Mouse (Mus musculus) MEL (cell line): ENCODE data around the gene Cfap206. TPM values are rescaled to one million over a fixed set of nuclear protein-coding genes. Genes with fewer than 3 reads are reported as not detected.

Source experiments
- DNase-seq: peaks from one replicate; pipeline ENCODE4 v3.0.0; 2011; ENCODE audit warnings: low read depth, low spot score
- H3K27ac ChIP-seq: 2 replicates; pipeline ENCODE4 v1.5.1; 2012; ENCODE audit warnings: low read depth, mild to moderate bottlenecking, control low read depth, low read length, moderate library complexity; ENCODE audit not compliant: control insufficient read depth
- H3K27me3 ChIP-seq, 2 experiments: fragments of 150-350 bp in 1 of 2; sonication (generic) in 1 of 2; 2 replicates each; pipeline ENCODE4 v1.6.1; 2012; ENCODE audit warnings: low read length in 2 of 2, mild to moderate bottlenecking in 2 of 2, improper control_type of control experiment in 1 of 2, moderate library complexity in 1 of 2; ENCODE audit not compliant: insufficient read depth in 2 of 2, control insufficient read depth in 1 of 2
- H3K36me3 ChIP-seq, 2 experiments: 2 replicates each; pipeline ENCODE4 v1.6.1; 2012 to 2014; ENCODE audit warnings: low read length in 2 of 2, improper control_type of control experiment in 1 of 2, inconsistent platforms in 1 of 2, mild to moderate bottlenecking in 1 of 2; ENCODE audit not compliant: insufficient read depth in 2 of 2, control insufficient read depth in 1 of 2
- H3K4me1 ChIP-seq, 2 experiments: fragments of 150-350 bp in 1 of 2; sonication (generic) in 1 of 2; 2 replicates each; pipeline ENCODE4 v1.6.1; 2012; ENCODE audit warnings: low read length in 2 of 2, improper control_type of control experiment in 1 of 2, mild to moderate bottlenecking in 1 of 2; ENCODE audit not compliant: insufficient read depth in 2 of 2, control insufficient read depth in 1 of 2
- H3K4me3 ChIP-seq, 2 experiments: fragments of 150-350 bp in 1 of 2; sonication (generic) in 1 of 2; 2 replicates each; pipeline ENCODE4 v1.5.1; 2012; ENCODE audit warnings: low read depth in 2 of 2, low read length in 2 of 2, mild to moderate bottlenecking in 2 of 2, moderate library complexity in 2 of 2, control low read depth in 1 of 2, improper control_type of control experiment in 1 of 2; ENCODE audit not compliant: control insufficient read depth in 1 of 2, insufficient read depth in 1 of 2
- H3K79me2 ChIP-seq: 2 replicates; pipeline ENCODE4 v1.6.1; 2012; ENCODE audit warnings: mild to moderate bottlenecking, low read length, moderate library complexity; ENCODE audit not compliant: control insufficient read depth, poor library complexity, insufficient read depth
- H3K9ac ChIP-seq: 2 replicates; pipeline ENCODE4 v1.6.1; 2012; ENCODE audit warnings: low read depth, mild to moderate bottlenecking, control low read depth, low read length, moderate library complexity; ENCODE audit not compliant: control insufficient read depth, poor library complexity, severe bottlenecking
- H3K9me3 ChIP-seq: fragments of 150-350 bp; sonication (generic); replicated peaks from 2 replicates; pipeline ENCODE4 v1.6.1; 2012; ENCODE audit warnings: mild to moderate bottlenecking, low read length, improper control_type of control experiment, moderate library complexity; ENCODE audit not compliant: insufficient read depth
- CTCF ChIP-seq, 3 experiments: IDR thresholded peaks in 2 of 3; conservative IDR thresholded peaks in 1 of 3; 2 replicates each; pipeline ENCODE4 v1.5.1; 2011 to 2012; ENCODE audit warnings: low read length in 3 of 3, low read depth in 2 of 3, mild to moderate bottlenecking in 2 of 3, improper control_type of control experiment in 1 of 3, inconsistent platforms in 1 of 3, mixed read lengths in 1 of 3, moderate library complexity in 1 of 3; ENCODE audit not compliant: control insufficient read depth in 1 of 3, insufficient read depth in 1 of 3, poor library complexity in 1 of 3, severe bottlenecking in 1 of 3
- JUND ChIP-seq: IDR thresholded peaks from 2 replicates; pipeline ENCODE4 v1.6.1; 2011; ENCODE audit warnings: low read depth, mild to moderate bottlenecking, improper control_type of control experiment, low read length
- KAT2A ChIP-seq: conservative IDR thresholded peaks from 2 replicates; pipeline ENCODE4 v1.6.1; 2012; ENCODE audit warnings: low read depth, low read length, improper control_type of control experiment, inconsistent platforms
- NELFE ChIP-seq: IDR thresholded peaks from 2 replicates; pipeline ENCODE4 v1.6.1; 2011; ENCODE audit warnings: low read depth, low read length, improper control_type of control experiment
- POLR2A ChIP-seq, 2 experiments: IDR thresholded peaks; 2 replicates each; pipeline ENCODE4 v1.6.1; 2011 to 2012; ENCODE audit warnings: low read length in 2 of 2, mild to moderate bottlenecking in 2 of 2, control low read depth in 1 of 2, improper control_type of control experiment in 1 of 2, low read depth in 1 of 2, moderate library complexity in 1 of 2; ENCODE audit not compliant: control insufficient read depth in 1 of 2, insufficient read depth in 1 of 2, poor library complexity in 1 of 2
- RAD21 ChIP-seq: IDR thresholded peaks from 2 replicates; pipeline ENCODE4 v1.6.1; 2011; ENCODE audit warnings: mild to moderate bottlenecking, low read depth, low read length, improper control_type of control experiment
- RCOR1 ChIP-seq: IDR thresholded peaks from 2 replicates; pipeline ENCODE4 v1.6.1; 2012; ENCODE audit warnings: low read depth, mild to moderate bottlenecking, inconsistent platforms, low read length, improper control_type of control experiment
- SIN3A ChIP-seq: IDR thresholded peaks from 2 replicates; pipeline ENCODE4 v1.6.1; 2012; ENCODE audit warnings: low read length, improper control_type of control experiment, inconsistent platforms
- SMC3 ChIP-seq: IDR thresholded peaks from 2 replicates; pipeline ENCODE4 v1.6.1; 2011; ENCODE audit warnings: low read depth, low read length, improper control_type of control experiment
- TAL1 ChIP-seq: IDR thresholded peaks from 2 replicates; pipeline ENCODE4 v1.6.1; 2012; ENCODE audit warnings: mild to moderate bottlenecking, inconsistent platforms, low read length, moderate library complexity, mixed read lengths
- TBP ChIP-seq: IDR thresholded peaks from 2 replicates; pipeline ENCODE4 v1.8.0; 2011; ENCODE audit warnings: low read depth, low read length, improper control_type of control experiment
- TCF12 ChIP-seq: IDR thresholded peaks from 2 replicates; pipeline ENCODE4 v1.6.1; 2014; ENCODE audit warnings: low read depth, mild to moderate bottlenecking, inconsistent platforms, low read length, improper control_type of control experiment, moderate library complexity
- USF1 ChIP-seq: IDR thresholded peaks from 2 replicates; pipeline ENCODE4 v1.6.1; 2014; ENCODE audit warnings: low read depth, mild to moderate bottlenecking, inconsistent platforms, low read length, improper control_type of control experiment, moderate library complexity
- USF2 ChIP-seq, 2 experiments: IDR thresholded peaks; 2 replicates each; pipeline ENCODE4 v1.6.1; 2011 to 2012; ENCODE audit warnings: improper control_type of control experiment in 2 of 2, low read length in 2 of 2, borderline replicate concordance in 1 of 2, inconsistent platforms in 1 of 2, low read depth in 1 of 2, mild to moderate bottlenecking in 1 of 2; ENCODE audit not compliant: insufficient read depth in 1 of 2
- ZC3H11A ChIP-seq: IDR thresholded peaks from 2 replicates; pipeline ENCODE4 v1.6.1; 2012; ENCODE audit warnings: low read depth, mild to moderate bottlenecking, inconsistent platforms, low read length, improper control_type of control experiment
- polyA plus RNA-seq, 2 experiments: library from polyadenylated mRNA; stranded (reverse) in 1 of 2; unstranded in 1 of 2; fragments of >175 nt in 1 of 2; fragments of >200 nt in 1 of 2; gene quantifications; 2 replicates each; pipeline versions ENCODE4 v1.2.1 to v1.2.4; 2012; ENCODE audit warnings: low replicate concordance in 2 of 2, low read depth in 1 of 2; ENCODE audit not compliant: insufficient read length in 2 of 2, insufficient read depth in 1 of 2, missing spikeins in 1 of 2
- total RNA-seq: library from RNA; depleted of rRNA; stranded (reverse); fragments of 300-350 nt; gene quantifications from 2 replicates; pipeline ENCODE4 v1.2.3, GENCODE M21; 2012

Gene Cfap206
- total and polyA plus RNA-seq, 3 experiments = not detected

- no peak overlapping the region for H3K4me3 ChIP-seq
- no peak for DNase-seq
- H3K27me3 ChIP-seq = peaks cover 0 to 2% of the 10 kb centered on the region in 2 experiments; a peak in 1 of 4 replicates
- H3K36me3 ChIP-seq = no peaks in the 10 kb centered on the region
- H3K27ac ChIP-seq = no peak overlapping the region
- no peaks in the 10 kb centered on the region for H3K79me2 ChIP-seq
- 0 out of 2 replicates have a peak, but pooled peaks have one; percentile 8 for TF ChIP-seq SMC3
- no peak for TF ChIP-seq RCOR1
- peak in 1 of 3 experiments; percentile 13; a peak in 1 of 6 replicates for TF ChIP-seq CTCF (IDR thresholded peaks at IDR 0.05 in 2 of 3, conservative IDR thresholded peaks at IDR 0.05 in 1 of 3; ENCODE audit: control insufficient read depth in 1 of 3, insufficient read depth in 1 of 3, low read depth in 2 of 3, low read length in 3 of 3, poor library complexity in 1 of 3, severe bottlenecking in 1 of 3)
- TF ChIP-seq, all 39 proteins: peak for 2
- H3K9ac ChIP-seq = no peak overlapping the region
- no peaks in the 10 kb centered on the region for H3K4me1 ChIP-seq
- H3K9me3 ChIP-seq = no peaks in the 10 kb centered on the region
Measured at GRCm38 (mm10) chr4:34703029-34703428, 27.0 kb downstream of the Cfap206 start.

- no peak overlapping the region for H3K9ac ChIP-seq
- TF ChIP-seq USF2 (IDR thresholded peaks at IDR 0.05; ENCODE audit: borderline replicate concordance in 1 of 2, insufficient read depth in 1 of 2, low read depth in 1 of 2, low read length in 2 of 2) = no peak
- no peak for TF ChIP-seq TCF12
- no peak for TF ChIP-seq POLR2A (IDR thresholded peaks at IDR 0.05; ENCODE audit: control insufficient read depth in 1 of 2, insufficient read depth in 1 of 2, low read depth in 1 of 2, low read length in 2 of 2, poor library complexity in 1 of 2)
- TF ChIP-seq TBP = no peak
- TF ChIP-seq NELFE = no peak
- TF ChIP-seq SMC3 = no peak
- TF ChIP-seq, all 39 proteins: peak for 0
- H3K9me3 ChIP-seq = no peaks in the 10 kb centered on the region
Measured at GRCm38 (mm10) chr4:34702231-34702630, 27.8 kb downstream of the Cfap206 start.

GRCm38 (mm10) chr4:34701528-34701927 is 28.5 kb downstream of the Cfap206 start:
- no peaks in the 10 kb centered on the region for H3K79me2 ChIP-seq
- H3K4me1 ChIP-seq = no peaks in the 10 kb centered on the region
- H3K9ac ChIP-seq = no peak overlapping the region
- H3K27me3 ChIP-seq = peaks cover 0 to 2% of the 10 kb centered on the region in 2 experiments; a peak in 1 of 4 replicates
- TF ChIP-seq ZC3H11A (peak; percentile 11; the same call in 1 of the 2 replicates), KAT2A (no peak), RAD21 (peak; percentile 39), USF1 (no peak), CTCF (IDR thresholded peaks at IDR 0.05 in 2 of 3, conservative IDR thresholded peaks at IDR 0.05 in 1 of 3; ENCODE audit: control insufficient read depth in 1 of 3, insufficient read depth in 1 of 3, low read depth in 2 of 3, low read length in 3 of 3, poor library complexity in 1 of 3, severe bottlenecking in 1 of 3) (peak; percentile 71 to 77 (median 75)), TAL1 (no peak), SMC3 (peak; percentile 73), SIN3A (no peak), JUND (no peak)
- no peaks in the 10 kb centered on the region for H3K9me3 ChIP-seq
- H3K36me3 ChIP-seq = no peaks in the 10 kb centered on the region
- H3K27ac ChIP-seq = no peak overlapping the region
- peak; percentile 77 for DNase-seq
- H3K4me3 ChIP-seq = no peak overlapping the region

More at GRCm38 (mm10) chr4:34702231-34702630, 27.8 kb downstream of the Cfap206 start:
- no peaks in the 10 kb centered on the region for H3K79me2 ChIP-seq
- H3K4me1 ChIP-seq = no peaks in the 10 kb centered on the region
- no peak overlapping the region for H3K4me3 ChIP-seq
- H3K36me3 ChIP-seq = no peaks in the 10 kb centered on the region
- H3K27ac ChIP-seq = no peak overlapping the region
- DNase-seq = no peak
- H3K27me3 ChIP-seq = peaks cover 0 to 2% of the 10 kb centered on the region in 2 experiments; a peak in 1 of 4 replicates
